Mouse (Mus musculus) cortical plate, adult 2 months (tissue): Measurements from ENCODE around the gene Wdr95.

Experiments used
- CTCF ChIP-seq: fragments of 200-500 bp; IDR thresholded peaks from 2 replicates; pipeline ENCODE4 v1.5.1; 2011; ENCODE audit warnings: mild to moderate bottlenecking, control low read depth, low read length; ENCODE audit not compliant: insufficient read depth; ENCODE audit errors: extremely low read depth
- POLR2A ChIP-seq: fragments of 200-500 bp; IDR thresholded peaks from 2 replicates; pipeline ENCODE4 v1.6.1; 2011; ENCODE audit warnings: mild to moderate bottlenecking, low read length, control low read depth; ENCODE audit not compliant: insufficient read depth; ENCODE audit errors: extremely low read depth

DNA sequence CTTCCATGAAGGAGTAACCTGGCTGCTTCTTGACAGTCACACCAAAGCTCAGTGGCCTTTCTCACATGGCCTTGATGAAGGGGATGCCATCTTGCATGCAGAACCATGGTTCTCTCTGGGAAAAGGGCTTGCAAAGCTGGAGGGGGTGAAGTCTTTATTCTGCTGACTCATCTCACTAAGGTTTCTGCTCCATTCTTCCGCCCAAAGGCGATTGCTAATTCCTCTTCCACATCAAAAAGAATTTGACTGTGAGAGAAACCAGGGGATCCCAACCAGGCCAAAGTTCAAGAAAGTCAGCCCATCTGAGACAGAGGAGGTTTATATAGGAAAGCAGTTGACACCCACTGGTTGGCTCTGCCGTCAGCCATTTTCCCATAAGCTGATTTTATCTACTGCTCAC is 61.5 kb downstream of the Wdr95 start:
- TF ChIP-seq CTCF (no peak), POLR2A (no peak)
